Mouse (Mus musculus) hindbrain, embryonic 15.5 days (tissue): Measurements from ENCODE around the gene BC035044. TPM values are rescaled to one million over a fixed set of nuclear protein-coding genes. Genes with fewer than 3 reads are reported as not detected.
A peak's percentile ranks its signal among the peaks of the same experiment; 100 is the strongest.
"Not testable (repeated sequence)": the region's sequence is repeated elsewhere in the genome, so short reads cannot be mapped to it uniquely, and the experiment has no call there.

Experiments used
- ATAC-seq: fragments of 200-750 bp; cut with Nextera tagmentation; 2 replicates; pipeline ENCODE4 v1.8.0; 2017; ENCODE audit warnings: low read depth, moderate number of reproducible peaks, moderate TSS enrichment; ENCODE audit not compliant: low FRiP score
- H3K27ac ChIP-seq: fragments of 300-500 bp; sonication (generic); replicated peaks from 2 replicates; pipeline ENCODE4 v1.5.1; 2015; ENCODE audit warnings: mild to moderate bottlenecking, inconsistent platforms
- H3K27me3 ChIP-seq: fragments of 300-500 bp; sonication (generic); 2 replicates; pipeline ENCODE4 v1.6.1; 2015; ENCODE audit warnings: control low read depth, inconsistent platforms
- H3K36me3 ChIP-seq: fragments of 300-500 bp; sonication (generic); 2 replicates; pipeline ENCODE4 v1.6.1; 2015; ENCODE audit warnings: control low read depth, inconsistent platforms
- H3K4me1 ChIP-seq: fragments of 300-500 bp; sonication (generic); replicated peaks from 2 replicates; pipeline ENCODE4 v1.6.1; 2015; ENCODE audit warnings: control low read depth, inconsistent platforms
- H3K4me2 ChIP-seq: fragments of 300-500 bp; sonication (generic); 2 replicates; pipeline ENCODE4 v1.6.1; 2015; ENCODE audit warnings: moderate library complexity, mild to moderate bottlenecking, inconsistent platforms
- H3K4me3 ChIP-seq: fragments of 300-500 bp; sonication (generic); 2 replicates; pipeline ENCODE4 v1.5.1; 2015; ENCODE audit warnings: mild to moderate bottlenecking, inconsistent platforms
- H3K9ac ChIP-seq: fragments of 300-500 bp; sonication (generic); 2 replicates; pipeline ENCODE4 v1.6.1; 2015; ENCODE audit warnings: inconsistent platforms
- H3K9me3 ChIP-seq: fragments of 300-500 bp; sonication (generic); 2 replicates; pipeline ENCODE4 v1.6.1; 2016; ENCODE audit warnings: control low read depth, inconsistent platforms
- WGBS: fragments of 180-500 bp; shearing (Covaris S2); methylation state at CpG from one replicate; pipeline ENCODE4 v1.1.7; 2015; 5-methylcytosine and 5-hydroxymethylcytosine counted together
- microRNA-seq: library from miRNA; unstranded; fragments of <30 nt; microRNA quantifications from one replicate; pipeline ENCODE4, GENCODE M21; 2016
- polyA plus RNA-seq: library from polyadenylated mRNA; unstranded; fragments of >200 nt; fragmentation: Nextera tagmentation; extraction: Ambion mirVana; gene quantifications from 2 replicates; pipeline ENCODE4 v1.2.1, GENCODE M21; 2015

The BC035044 gene
- polyA plus RNA-seq, 1 experiment from 2014 or later = 0.38 TPM

- no peaks in the 10 kb centered on the region for H3K9me3 ChIP-seq
- 69% methylated on average over 3 of the region's 3 CpGs for WGBS
- ATAC-seq = no peak
- H3K4me1 ChIP-seq = 0 out of 2 replicates have a peak, but pooled peaks cover 3% of the 10 kb centered on the region
- no peak overlapping the region for H3K9ac ChIP-seq
- no peak overlapping the region for H3K27ac ChIP-seq
- H3K4me3 ChIP-seq = no peak overlapping the region
- H3K4me2 ChIP-seq = no peak overlapping the region
- H3K36me3 ChIP-seq = no peaks in the 10 kb centered on the region
- H3K27me3 ChIP-seq = no peaks in the 10 kb centered on the region
Observed at GRCm38 (mm10) chr6:128807021-128807420, 83.9 kb downstream of the BC035044 start.

- not testable (repeated sequence) for H3K36me3 ChIP-seq, H3K9ac ChIP-seq, H3K27ac ChIP-seq, H3K4me2 ChIP-seq, ATAC-seq, H3K9me3 ChIP-seq, H3K4me1 ChIP-seq, H3K4me3 ChIP-seq, H3K27me3 ChIP-seq
- 60% methylated on average over 7 of the region's 7 CpGs for WGBS
Observed at GRCm38 (mm10) chr6:128804823-128805640, 85.9 kb downstream of the BC035044 start.

- Histone ChIP-seq H3K36me3 (no peaks in the 10 kb centered on the region), H3K4me3 (peak overlapping the region; percentile 45), H3K27ac (peak overlapping the region; percentile 82), H3K4me1 (peaks cover 11% of the 10 kb centered on the region), H3K27me3 (no peaks in the 10 kb centered on the region), H3K9ac (peak overlapping the region; percentile 44), H3K9me3 (no peaks in the 10 kb centered on the region), H3K4me2 (peak overlapping the region; percentile 61)
- 5% methylated on average over 26 of the region's 26 CpGs for WGBS
- peak; percentile 93 for ATAC-seq
Observed at GRCm38 (mm10) chr6:128802999-128803857, 87.7 kb downstream of the BC035044 start.

- H3K4me2 ChIP-seq = peak overlapping the region; percentile 61
- peak overlapping the region; percentile 82 for H3K27ac ChIP-seq
- H3K9me3 ChIP-seq = no peaks in the 10 kb centered on the region
- peak overlapping the region; percentile 45 for H3K4me3 ChIP-seq
- peak; percentile 47 for ATAC-seq
- peaks cover 18% of the 10 kb centered on the region for H3K4me1 ChIP-seq
- peak overlapping the region; percentile 44 for H3K9ac ChIP-seq
- no peaks in the 10 kb centered on the region for H3K36me3 ChIP-seq
- WGBS = 7% methylated on average over 10 of the region's 10 CpGs
- H3K27me3 ChIP-seq = no peaks in the 10 kb centered on the region
Observed at GRCm38 (mm10) chr6:128802557-128802956, 88.4 kb downstream of the BC035044 start.

- not testable (repeated sequence) for H3K27me3 ChIP-seq, H3K9ac ChIP-seq, H3K36me3 ChIP-seq, H3K9me3 ChIP-seq, ATAC-seq
- H3K4me1 ChIP-seq = peaks cover 20% of the 10 kb centered on the region
- H3K4me2 ChIP-seq = peak overlapping the region; percentile 38
- H3K4me3 ChIP-seq = peak overlapping the region; percentile 7; the same call in 1 of the 2 replicates
- 77% methylated on average over 5 of the region's 5 CpGs for WGBS
- peak overlapping the region; percentile 63; the same call in 1 of the 2 replicates for H3K27ac ChIP-seq
Observed at GRCm38 (mm10) chr6:128800696-128801095, 90.2 kb downstream of the BC035044 start.

GRCm38 (mm10) chr6:128799896-128800270 is 91.0 kb downstream of the BC035044 start:
- Histone ChIP-seq H3K27ac (peak overlapping the region; percentile 95), H3K9me3 (no peaks in the 10 kb centered on the region), H3K36me3 (no peaks in the 10 kb centered on the region), H3K4me2 (peak overlapping the region; percentile 55), H3K4me1 (peaks cover 20% of the 10 kb centered on the region), H3K9ac (peak overlapping the region; percentile 53), H3K4me3 (peak overlapping the region; percentile 71), H3K27me3 (no peaks in the 10 kb centered on the region)
- 16% methylated on average over 7 of the region's 7 CpGs for WGBS
- ATAC-seq = no peak

GRCm38 (mm10) chr6:128799144-128799895 is 91.6 kb downstream of the BC035044 start:
- Histone ChIP-seq H3K4me3 (peak overlapping the region; percentile 71), H3K4me2 (peak overlapping the region; percentile 60), H3K9ac (peak overlapping the region; percentile 70), H3K27ac (peak overlapping the region; percentile 95), H3K4me1 (peaks cover 20% of the 10 kb centered on the region)
- not testable (repeated sequence) for H3K9me3 ChIP-seq, H3K36me3 ChIP-seq, H3K27me3 ChIP-seq
- peak; percentile 84 for ATAC-seq
- under 1% methylated on average over 49 of the region's 49 CpGs for WGBS

Small RNA genes lying within 50 kb of the gene (microRNA-seq; reads per million reads assigned to microRNA genes)
- not detected for gene Gm27336

Other genes with a start within 250 kb of the BC035044 start
- gene Clec2h, start 228.7 kb downstream of the BC035044 start, polyA plus RNA-seq = not detected in 2 replicates
- gene Klrb1, start 168.1 kb downstream of the BC035044 start, polyA plus RNA-seq = 0.31 and 0.94 TPM in 2 replicates
- gene Klrb1c, start 101.9 kb downstream of the BC035044 start, polyA plus RNA-seq = 0.12 TPM in 1 of 2 replicates, not detected in the other
- gene Gm44511, start 64.8 kb downstream of the BC035044 start, polyA plus RNA-seq = not detected in 2 replicates
- not detected in 2 replicates for gene Klrb1b, start 64.8 kb downstream of the BC035044 start, polyA plus RNA-seq
- gene Clec2i, start 3.5 kb downstream of the BC035044 start, polyA plus RNA-seq = 0.07 TPM in 1 of 2 replicates, not detected in the other
- gene Clec2g, start 43.3 kb upstream of the BC035044 start, polyA plus RNA-seq = not detected in 2 replicates
- 0.34 and 0.51 TPM in 2 replicates for gene Klrb1f, start 154.8 kb upstream of the BC035044 start, polyA plus RNA-seq
- not detected in 2 replicates for gene Clec2e, start 209.8 kb upstream of the BC035044 start, polyA plus RNA-seq